Mouse (Mus musculus): Measurements from ENCODE around the gene Camta1.

DNA sequence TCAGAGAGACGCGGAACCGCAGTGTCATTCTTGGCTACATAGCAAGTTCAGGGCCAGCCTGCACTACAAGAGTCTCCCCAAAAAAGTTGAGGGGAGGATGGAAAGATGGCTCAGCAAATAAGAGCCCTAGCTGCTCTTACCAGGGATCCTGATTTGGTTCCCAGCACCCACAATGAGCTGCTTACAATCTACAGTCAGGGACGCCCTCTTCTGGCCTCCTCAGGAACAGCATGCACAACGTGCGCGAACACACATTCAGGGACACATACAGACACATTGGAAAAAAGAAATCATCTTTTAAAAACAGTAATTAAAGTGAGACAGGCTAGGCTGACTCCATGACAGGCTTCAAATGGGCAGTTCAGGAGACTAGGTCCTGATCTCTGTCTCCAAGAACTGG lies 33.9 kb upstream of the Camta1 start:
- no peak for TF ChIP-seq CTCF (conservative IDR thresholded peaks at IDR 0.05; ENCODE audit: insufficient read depth, insufficient read length, low read depth, low read length)
- no peak for TF ChIP-seq POLR2A (IDR thresholded peaks at IDR 0.05; ENCODE audit: low read depth, low read length)
